Mouse (Mus musculus) brain, adult 10 weeks (tissue): ENCODE measurements around the gene Pcsk2. TPM values are rescaled to one million over a fixed set of nuclear protein-coding genes. Genes with fewer than 3 reads are reported as not detected.

Source experiments
- polyA plus RNA-seq: library from polyadenylated mRNA; stranded (reverse); fragments of 350-450 nt; fragmentation: Illumina TruSeq; extraction: RNeasy Lipid Tissue Mini Kit (QIAGEN cat#74804); gene quantifications from one replicate; pipeline ENCODE4 v1.2.3, GENCODE M21; 2015; ENCODE audit warnings: low read depth, low replicate concordance

Pcsk2 gene
- 207 TPM for polyA plus RNA-seq

GRCm38 (mm10) chr2:143545758-143546246, at the start of gene Pcsk2:
Gene Pcsk2 (plus strand): TSS chr2:143546156.

GRCm38 (mm10) chr2:143862484-143863231, 316.7 kb downstream of the Pcsk2 start, which contains the start of gene Bfsp1:
Gene Bfsp1 (minus strand): TSS chr2:143863173.

